Mouse (Mus musculus): ENCODE data around the gene Fgfr2.

The Fgfr2 gene

GRCm38 (mm10) chr7:132193606-132194005 lies 929.5 kb downstream of the Fgfr2 start:
- DNase-seq: no peak

- no peak for DNase-seq
Measured at GRCm38 (mm10) chr7:132187456-132187855, 935.7 kb downstream of the Fgfr2 start.

DNA sequence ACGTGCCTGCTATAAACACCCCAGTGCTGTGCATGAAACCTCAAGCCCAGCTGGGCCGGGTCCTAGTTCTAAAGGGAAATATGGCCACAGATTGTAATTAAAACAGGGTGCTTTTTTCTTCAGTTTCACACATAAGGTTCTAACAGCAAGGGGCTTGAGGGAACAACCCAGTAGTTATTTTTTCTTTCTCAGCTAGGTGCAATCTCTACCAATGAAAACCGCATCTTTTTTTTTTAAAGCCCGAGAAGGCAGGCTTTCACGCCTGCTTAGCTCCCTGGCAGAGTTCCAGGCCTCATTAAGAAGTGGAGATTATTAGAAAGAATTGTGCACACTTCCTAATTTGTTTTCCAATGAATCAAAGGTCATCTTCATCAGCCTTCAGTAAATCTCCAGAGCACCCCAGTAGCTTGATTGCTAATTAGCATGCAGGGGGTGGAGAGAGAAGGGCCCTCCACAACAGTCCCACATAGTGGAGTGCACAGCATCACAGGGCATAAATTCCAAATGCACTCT lies 939.2 kb downstream of the Fgfr2 start:
- DNase-seq: no peak

GRCm38 (mm10) chr7:132181586-132182198 lies 941.5 kb downstream of the Fgfr2 start:
- DNase-seq: no peak

GRCm38 (mm10) chr7:132181042-132181441 lies 942.1 kb downstream of the Fgfr2 start:
- DNase-seq: no peak

- no peak for DNase-seq
Measured at GRCm38 (mm10) chr7:132179049-132179448, 944.1 kb downstream of the Fgfr2 start.

- DNase-seq: no peak
Measured at GRCm38 (mm10) chr7:132174787-132175186, 948.4 kb downstream of the Fgfr2 start.

DNA sequence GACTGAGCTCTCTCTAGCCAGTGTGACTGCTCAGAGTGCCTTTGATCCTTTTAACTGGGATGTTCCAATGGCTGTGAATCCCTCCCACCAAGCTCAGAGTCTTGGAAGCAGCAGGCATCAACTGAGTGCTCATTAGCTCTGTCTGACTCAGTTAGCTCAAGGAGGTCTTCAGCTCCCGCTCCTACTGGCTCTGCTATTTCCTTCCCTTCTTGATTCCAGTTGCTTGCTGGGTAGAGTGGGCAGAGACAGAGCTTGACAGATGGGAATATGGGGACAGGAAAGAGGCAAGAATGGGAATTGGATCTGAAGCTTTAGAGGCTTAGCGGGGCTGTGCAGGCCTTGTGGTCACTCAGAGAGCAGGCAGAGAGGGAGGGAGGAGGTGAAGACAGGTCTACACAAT lies 948.9 kb downstream of the Fgfr2 start:
- DNase-seq: no peak

GRCm38 (mm10) chr7:132172220-132172619 lies 950.9 kb downstream of the Fgfr2 start:
- DNase-seq: no peak

- DNase-seq: no peak
Measured at GRCm38 (mm10) chr7:132171716-132172115, 951.4 kb downstream of the Fgfr2 start.

DNA sequence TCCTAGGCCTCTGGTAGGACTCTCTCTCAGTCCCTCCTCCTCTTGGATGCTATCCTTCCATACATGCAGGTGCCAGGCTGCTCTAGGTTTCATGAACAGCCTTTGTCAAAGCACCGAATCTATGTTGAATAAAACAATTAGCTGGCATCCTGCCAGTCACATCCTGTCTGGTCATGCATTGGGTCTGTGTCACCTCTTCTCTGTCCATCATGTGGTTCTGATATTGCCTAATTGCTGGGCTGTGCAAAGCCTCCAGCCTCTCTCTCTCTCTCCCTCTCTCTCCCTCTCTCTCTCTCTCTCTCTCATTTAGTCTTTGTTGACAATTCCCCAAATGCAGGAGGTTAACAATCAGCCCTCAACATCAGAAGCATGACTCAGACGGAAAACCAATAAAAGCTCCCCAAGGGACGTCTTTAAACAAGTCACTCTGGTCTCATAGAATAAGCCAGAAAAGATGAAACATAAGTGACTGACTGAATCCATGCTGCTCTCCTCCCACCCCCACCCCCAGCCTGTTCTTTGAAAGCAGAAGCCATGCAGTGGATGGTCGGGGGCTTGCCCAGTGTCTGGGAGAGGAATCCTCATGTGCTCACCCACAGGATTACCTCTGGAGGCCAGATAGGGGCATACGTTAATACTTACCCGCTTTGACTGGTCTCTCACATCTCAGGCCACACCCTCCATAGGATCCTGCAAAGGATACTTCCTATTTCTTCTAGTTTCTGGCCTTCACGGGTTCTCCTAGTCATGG lies 953.6 kb downstream of the Fgfr2 start:
- no peak for DNase-seq

DNA sequence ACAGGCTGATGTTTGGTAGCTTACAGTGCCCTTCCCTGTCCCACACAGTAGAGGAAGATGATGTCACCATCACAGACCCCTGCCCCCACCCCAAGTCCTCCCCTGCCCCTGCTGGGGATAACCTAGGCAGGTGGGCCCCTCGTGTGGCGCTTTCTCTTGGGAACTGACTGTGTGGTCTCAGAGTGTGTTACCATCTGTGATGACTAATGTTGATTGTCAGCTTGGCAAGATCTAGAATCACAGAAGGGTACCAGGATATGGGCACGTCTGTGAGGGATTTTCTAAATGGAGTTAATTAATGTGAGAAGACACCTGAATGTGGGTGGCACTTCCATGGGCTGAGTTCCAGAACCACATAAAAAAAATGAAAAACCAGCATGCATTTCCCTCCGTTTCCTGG lies 955.9 kb downstream of the Fgfr2 start:
- DNase-seq: no peak

GRCm38 (mm10) chr7:132162254-132162653 lies 960.9 kb downstream of the Fgfr2 start:
- DNase-seq: no peak

GRCm38 (mm10) chr7:132158321-132159025 lies 964.7 kb downstream of the Fgfr2 start:
- DNase-seq: no peak

- DNase-seq: no peak
Measured at GRCm38 (mm10) chr7:132154368-132154961, 968.7 kb downstream of the Fgfr2 start, which contains the start of gene Cpxm2. Gene Cpxm2 (minus strand): TSS chr7:132154739.

GRCm38 (mm10) chr7:132153725-132154147 lies 969.4 kb downstream of the Fgfr2 start:
- DNase-seq: no peak

DNA sequence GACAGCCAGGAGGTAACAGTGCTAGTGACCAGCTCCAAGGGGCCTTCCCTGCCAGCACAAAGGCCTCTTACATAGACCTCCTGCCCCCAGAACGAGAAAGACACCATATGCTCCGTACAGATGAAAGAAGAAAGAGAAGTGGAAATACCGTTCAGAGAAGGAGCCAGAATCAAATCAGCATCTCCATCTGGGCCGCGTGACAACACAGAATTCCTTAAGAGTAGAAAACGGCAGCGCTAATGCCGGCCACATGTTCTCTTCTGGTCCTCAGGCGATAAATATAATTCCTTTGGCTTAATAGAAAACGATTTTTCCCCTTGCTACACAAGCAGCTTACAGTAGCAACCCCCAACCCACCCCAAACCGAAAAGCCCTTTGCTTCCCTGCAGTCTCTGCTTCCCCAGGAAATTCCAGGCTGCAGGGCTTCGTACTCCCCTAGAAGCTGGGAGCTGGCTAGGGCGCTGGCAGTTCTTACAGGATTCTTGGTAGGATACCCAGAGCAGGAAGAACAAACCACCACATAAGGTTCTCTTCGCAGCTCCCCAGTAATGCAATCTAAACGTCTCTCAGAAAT lies 977.8 kb downstream of the Fgfr2 start:
- DNase-seq: no peak

DNA sequence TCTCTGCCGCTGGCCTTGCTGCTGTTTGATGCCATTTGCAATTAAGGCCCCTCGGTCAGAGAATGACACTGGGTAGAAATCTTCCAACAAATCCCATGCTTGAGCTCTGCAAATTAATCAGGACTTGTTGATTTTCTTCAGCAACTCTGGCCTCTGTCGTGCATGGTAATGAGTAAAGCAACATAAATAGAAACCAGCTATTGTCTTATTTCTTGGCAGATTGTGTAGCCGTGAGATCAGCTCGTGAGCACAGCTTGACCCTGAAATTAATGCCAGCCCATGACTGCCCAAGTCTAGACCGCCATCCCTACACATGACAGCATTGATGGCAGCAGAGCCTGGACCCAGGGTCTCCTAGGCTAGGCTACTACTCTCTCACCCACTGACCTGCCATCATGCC lies 994.5 kb downstream of the Fgfr2 start:
- no peak for DNase-seq

DNA sequence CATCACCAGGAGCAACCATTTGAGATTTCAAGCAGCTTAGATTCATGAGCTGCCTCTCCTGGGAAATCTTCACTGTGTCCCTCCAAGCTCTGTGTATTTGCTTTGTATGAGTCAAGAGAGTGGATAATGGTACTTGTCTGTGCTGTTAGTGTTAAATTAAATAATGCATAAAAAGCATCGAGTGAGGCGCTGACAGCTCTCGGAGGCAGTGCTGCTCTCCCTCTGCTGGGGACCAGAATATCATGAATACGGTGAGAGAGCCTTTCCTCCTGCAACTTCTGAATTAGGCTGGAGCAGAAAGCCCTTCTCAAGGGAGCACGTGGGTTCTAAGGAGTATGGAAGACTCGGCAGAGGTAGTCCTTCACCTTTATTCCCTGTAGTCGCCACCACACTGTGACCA lies 998.2 kb downstream of the Fgfr2 start:
- no peak for DNase-seq

DNA sequence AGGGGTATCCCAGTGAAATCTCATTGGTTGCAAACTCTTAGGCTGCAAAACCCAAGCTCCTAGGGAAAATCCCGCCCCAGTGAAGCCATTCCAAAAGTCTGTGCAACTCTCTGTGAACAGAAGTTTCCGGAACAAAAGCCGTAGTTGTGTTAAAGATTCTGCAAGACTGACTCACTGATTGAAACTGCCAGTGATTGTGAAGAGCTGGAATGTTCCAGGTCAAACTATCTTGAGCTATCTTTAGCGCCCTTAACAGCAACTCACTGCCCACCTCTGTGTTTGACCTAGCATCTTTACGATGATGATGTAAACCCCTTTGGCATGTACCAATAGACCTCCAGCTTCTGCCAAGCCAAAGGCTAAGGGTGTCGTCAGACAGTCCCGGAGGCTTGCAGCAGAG lies 999.9 kb downstream of the Fgfr2 start:
- DNase-seq: no peak

GRCm38 (mm10) chr7:132119817-132120216 lies 1003.3 kb downstream of the Fgfr2 start:
- no peak for DNase-seq

DNA sequence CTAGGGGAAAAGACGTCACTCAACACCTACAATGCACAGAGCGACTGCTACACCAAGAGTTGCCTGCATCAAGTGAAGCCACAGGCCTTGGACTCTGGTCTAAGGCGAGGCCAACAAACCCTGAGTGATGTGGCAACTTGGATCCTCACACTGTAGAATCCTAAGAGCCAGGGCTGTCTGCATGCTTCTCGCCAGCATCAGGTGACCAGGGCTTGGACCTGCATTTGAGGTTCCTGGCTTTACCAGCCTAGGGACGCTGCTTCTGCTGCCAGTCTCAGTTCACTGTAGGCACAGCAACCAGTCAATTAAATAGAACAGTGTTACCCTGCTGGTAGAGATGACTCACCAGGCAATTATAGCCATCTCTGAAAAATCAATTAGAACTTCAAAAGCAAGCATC lies 1011.4 kb downstream of the Fgfr2 start:
- no peak for DNase-seq

DNA sequence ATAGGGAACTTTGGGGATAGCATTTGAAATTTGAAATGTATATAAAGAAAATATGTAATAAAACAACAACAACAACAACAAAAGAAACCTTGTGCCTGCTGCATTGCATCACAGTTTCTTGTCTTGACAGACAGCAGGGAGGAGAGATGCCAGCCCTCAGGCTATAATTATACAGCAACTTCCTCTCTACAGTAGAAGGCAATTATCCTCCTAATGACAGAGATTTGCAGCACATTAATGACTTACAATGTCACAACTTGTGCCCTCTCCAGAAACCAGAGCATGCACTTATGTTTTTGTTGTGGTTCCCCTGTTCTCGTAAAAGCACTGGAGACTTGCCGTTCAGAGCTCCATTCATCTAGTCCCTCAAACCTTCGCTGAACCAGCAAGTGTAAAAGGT lies 1012.8 kb downstream of the Fgfr2 start:
- no peak for DNase-seq

All from kidney, adult 18-20 months (tissue).